Mouse (Mus musculus) cerebellum, adult 2 months (tissue): Measurements from ENCODE around the gene Pdgfra.

Source experiments
- CTCF ChIP-seq: fragments of 200-500 bp; IDR thresholded peaks from 2 replicates; pipeline ENCODE4 v1.5.1; 2011; ENCODE audit warnings: low read depth, mild to moderate bottlenecking, control low read depth, low read length, moderate library complexity, borderline replicate concordance; ENCODE audit not compliant: insufficient read depth
- POLR2A ChIP-seq: fragments of 200-500 bp; IDR thresholded peaks from 2 replicates; pipeline ENCODE4 v1.6.1; 2011; ENCODE audit warnings: low read length, control low read depth, borderline replicate concordance; ENCODE audit not compliant: insufficient read depth

DNA sequence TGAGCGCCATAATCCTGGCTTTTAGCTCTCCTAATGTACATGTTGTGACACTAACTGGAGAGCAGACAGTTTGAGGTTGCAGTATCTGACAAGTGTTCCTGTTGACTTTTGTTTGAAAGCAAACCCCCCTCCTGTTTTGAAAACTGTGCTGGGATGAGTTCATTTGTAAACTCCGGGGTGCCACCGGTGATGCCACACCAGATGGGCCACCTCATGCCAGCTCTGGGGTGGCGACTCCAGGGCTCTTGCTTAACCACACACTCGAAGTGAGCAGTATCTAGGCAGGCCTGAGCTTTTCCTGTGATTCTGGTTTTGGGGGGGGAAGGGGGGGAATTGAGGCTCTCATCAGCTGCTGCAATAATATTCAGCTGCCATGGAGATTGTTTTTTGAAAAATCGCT is 31.6 kb downstream of the Pdgfra start:
- TF ChIP-seq POLR2A (no peak), CTCF (no peak)
